Mouse (Mus musculus): ENCODE measurements around the gene Taf12.
A peak's percentile ranks its signal among the peaks of the same experiment; 100 is the strongest.

Taf12 gene

GRCm38 (mm10) chr4:132311209-132311608, 37.0 kb downstream of the Taf12 start:
- DNase-seq (ENCODE audit: low read depth, low spot score): no peak

GRCm38 (mm10) chr4:132311801-132312200, 37.6 kb downstream of the Taf12 start:
- no peak for DNase-seq (ENCODE audit: low read depth, low spot score)

GRCm38 (mm10) chr4:132312627-132313026, 38.5 kb downstream of the Taf12 start:
- no peak for DNase-seq (ENCODE audit: low read depth, low spot score)

- no peak for DNase-seq (ENCODE audit: low read depth, low spot score)
Measured at GRCm38 (mm10) chr4:132315711-132316110, 41.5 kb downstream of the Taf12 start.

GRCm38 (mm10) chr4:132326481-132326880, 52.3 kb downstream of the Taf12 start:
- DNase-seq (ENCODE audit: low read depth, low spot score): no peak

- DNase-seq (ENCODE audit: low read depth, low spot score): no peak
Measured at GRCm38 (mm10) chr4:132328391-132328982, 54.3 kb downstream of the Taf12 start.

- DNase-seq (ENCODE audit: low read depth, low spot score): peak; percentile 87
Measured at GRCm38 (mm10) chr4:132329115-132329834, 55.1 kb downstream of the Taf12 start, which contains the start of gene Trnau1ap. Gene Trnau1ap, minus strand, starts transcription at chr4:132329538.

- no peak for DNase-seq (ENCODE audit: low read depth, low spot score)
Measured at GRCm38 (mm10) chr4:132329835-132330354, 55.7 kb downstream of the Taf12 start.

GRCm38 (mm10) chr4:132331960-132332359, 57.8 kb downstream of the Taf12 start:
- DNase-seq (ENCODE audit: low read depth, low spot score): no peak

- no peak for DNase-seq (ENCODE audit: low read depth, low spot score)
Measured at GRCm38 (mm10) chr4:132332880-132333279, 58.7 kb downstream of the Taf12 start.

- DNase-seq (ENCODE audit: low read depth, low spot score): no peak
Measured at GRCm38 (mm10) chr4:132338943-132339342, 64.8 kb downstream of the Taf12 start.

- DNase-seq (ENCODE audit: low read depth, low spot score): no peak
Measured at GRCm38 (mm10) chr4:132341451-132341850, 67.3 kb downstream of the Taf12 start.

GRCm38 (mm10) chr4:132344403-132345134, 70.4 kb downstream of the Taf12 start:
- no peak for DNase-seq (ENCODE audit: low read depth, low spot score)

All from embryo, embryonic 11.5 days (tissue).